Mouse (Mus musculus) forebrain, embryonic 14.5 days (tissue): ENCODE results near the gene Mpv17. TPM values are rescaled to one million over a fixed set of nuclear protein-coding genes. Genes with fewer than 3 reads are reported as not detected.

Source experiments
- ATAC-seq: fragments of 200-750 bp; cut with Nextera tagmentation; 2 replicates; pipeline ENCODE4 v1.8.0; 2017; ENCODE audit warnings: mild to moderate bottlenecking, moderate library complexity
- DNase-seq: peaks from one replicate; pipeline ENCODE4 v3.0.0-alpha.2; 2015; ENCODE audit warnings: low spot score
- H3K27ac ChIP-seq: fragments of 300-500 bp; sonication (generic); 2 replicates; pipeline ENCODE4 v1.5.1; 2014; ENCODE audit warnings: low read depth, mild to moderate bottlenecking, control low read depth, low read length, moderate library complexity
- H3K27me3 ChIP-seq: fragments of 300-500 bp; sonication (generic); replicated peaks from 2 replicates; pipeline ENCODE4 v1.6.1; 2014; ENCODE audit warnings: low read length, control low read depth, mixed read lengths; ENCODE audit not compliant: control insufficient read depth, insufficient read depth
- H3K36me3 ChIP-seq: fragments of 300-500 bp; sonication (generic); 2 replicates; pipeline ENCODE4 v1.6.1; 2014; ENCODE audit warnings: low read length, control low read depth; ENCODE audit not compliant: control insufficient read depth, insufficient read depth
- H3K4me1 ChIP-seq: fragments of 300-500 bp; sonication (generic); 2 replicates; pipeline ENCODE4 v1.6.1; 2014; ENCODE audit warnings: antibody characterized with exemption, low read length, control low read depth; ENCODE audit not compliant: control insufficient read depth, insufficient read depth
- H3K4me2 ChIP-seq: fragments of 300-500 bp; sonication (generic); 2 replicates; pipeline ENCODE4 v1.6.1; 2014; ENCODE audit warnings: mild to moderate bottlenecking, control low read depth, low read length
- H3K4me3 ChIP-seq: fragments of 300-500 bp; sonication (generic); 2 replicates; pipeline ENCODE4 v1.5.1; 2014; ENCODE audit warnings: low read depth, low read length, control low read depth
- H3K9ac ChIP-seq: fragments of 300-500 bp; sonication (generic); 2 replicates; pipeline ENCODE4 v1.6.1; 2014; ENCODE audit warnings: mild to moderate bottlenecking, low read length, control low read depth, moderate library complexity
- H3K9me3 ChIP-seq: fragments of 300-500 bp; sonication (generic); replicated peaks from 2 replicates; pipeline ENCODE4 v1.6.1; 2016; ENCODE audit warnings: low read length, control low read depth, mixed read lengths; ENCODE audit not compliant: control insufficient read depth
- WGBS: fragments of 180-500 bp; shearing (Covaris S2); extraction: QIAGEN DNeasy Blood & Tissue Kit; methylation state at CpG from one replicate; pipeline ENCODE4 v1.1.7; 2014; 5-methylcytosine and 5-hydroxymethylcytosine counted together
- polyA plus RNA-seq: library from polyadenylated mRNA; unstranded; fragments of >200 nt; fragmentation: Nextera tagmentation; extraction: Ambion mirVana; gene quantifications from 2 replicates; pipeline ENCODE4 v1.2.1, GENCODE M21; 2014

The Mpv17 gene
- polyA plus RNA-seq, 1 experiment from 2014 or later, result 36.6 TPM

GRCm38 (mm10) chr5:31164878-31165277, 10.8 kb upstream of the Mpv17 start:
- no peak overlapping the region for H3K9ac ChIP-seq
- no peaks in the 10 kb centered on the region for H3K4me1 ChIP-seq
- no peak overlapping the region for H3K4me3 ChIP-seq
- 94% methylated on average over 1 of the region's 1 CpGs for WGBS
- H3K36me3 ChIP-seq, result peaks cover 94% of the 10 kb centered on the region
- DNase-seq, result no peak
- H3K9me3 ChIP-seq, result no peaks in the 10 kb centered on the region
- no peak for ATAC-seq
- H3K27ac ChIP-seq, result no peak overlapping the region
- H3K4me2 ChIP-seq, result no peak overlapping the region
- no peaks in the 10 kb centered on the region for H3K27me3 ChIP-seq

DNA sequence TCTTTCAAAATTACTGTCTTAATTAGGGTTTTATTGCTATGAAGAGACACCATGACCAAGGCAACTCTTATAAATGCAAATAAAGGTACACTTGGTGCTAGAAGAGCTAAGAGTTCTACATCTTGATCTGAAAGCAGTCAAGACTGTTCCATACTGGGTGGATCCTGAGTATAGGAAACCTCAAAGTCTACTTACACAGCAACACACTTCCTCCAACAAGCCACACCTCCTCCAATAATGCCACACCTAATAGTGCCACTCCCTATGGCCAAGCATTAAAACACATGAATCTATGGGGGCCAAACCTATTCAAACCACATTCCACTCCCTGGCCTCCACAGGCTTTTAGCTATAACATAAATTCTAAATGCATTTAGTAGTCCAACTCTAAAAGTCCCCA, 8.4 kb upstream of the Mpv17 start:
- H3K27ac ChIP-seq, result no peak overlapping the region
- H3K9me3 ChIP-seq, result no peaks in the 10 kb centered on the region
- H3K9ac ChIP-seq, result no peak overlapping the region
- H3K27me3 ChIP-seq, result no peaks in the 10 kb centered on the region
- DNase-seq (no peak), ATAC-seq (no peak)
- H3K36me3 ChIP-seq, result peaks cover 94% of the 10 kb centered on the region
- no peak overlapping the region for H3K4me2 ChIP-seq
- H3K4me1 ChIP-seq, result no peaks in the 10 kb centered on the region
- no peak overlapping the region for H3K4me3 ChIP-seq

DNA sequence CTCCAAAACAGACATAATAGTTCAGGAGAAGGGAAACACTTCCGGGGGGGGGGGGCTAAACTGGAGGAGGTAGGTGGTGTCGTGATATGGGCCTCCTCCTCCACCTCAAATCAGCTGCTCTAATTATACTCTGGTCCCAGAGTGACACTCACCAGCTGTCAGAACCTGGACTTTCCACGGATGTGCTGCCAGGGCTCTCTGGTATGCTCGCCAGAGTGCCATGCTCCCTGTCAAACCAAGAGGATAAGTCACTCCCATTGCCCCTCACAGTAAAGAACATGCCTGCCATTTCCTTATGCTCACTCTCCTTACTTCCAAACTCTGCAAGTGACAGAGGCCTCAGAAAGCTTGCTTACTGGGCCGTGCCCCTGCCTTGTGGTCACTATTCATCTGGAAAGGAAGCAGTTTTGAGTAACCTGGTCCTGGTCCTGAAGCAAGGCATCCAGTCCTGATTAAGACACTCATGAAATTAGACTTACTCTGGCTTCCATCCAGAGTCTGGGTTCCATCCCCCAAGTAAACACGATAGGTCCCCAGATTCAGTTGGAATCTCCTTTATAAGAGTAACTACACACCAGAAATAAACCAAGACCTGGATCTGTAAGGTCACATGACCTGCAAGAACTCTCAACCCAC, 417 bp downstream of the Mpv17 start:
- H3K4me2 ChIP-seq, result peak overlapping the region; percentile 76
- ATAC-seq (peak; percentile 27; the same call in 1 of the 2 replicates), DNase-seq (no peak)
- H3K9me3 ChIP-seq, result no peaks in the 10 kb centered on the region
- H3K9ac ChIP-seq, result peak overlapping the region; percentile 58
- no peaks in the 10 kb centered on the region for H3K27me3 ChIP-seq
- H3K4me3 ChIP-seq, result peak overlapping the region; percentile 44
- WGBS, result 45% methylated on average over 6 of the region's 6 CpGs
- H3K4me1 ChIP-seq, result peaks cover 6% of the 10 kb centered on the region
- H3K27ac ChIP-seq, result no peak overlapping the region
- H3K36me3 ChIP-seq, result peaks cover 30% of the 10 kb centered on the region

GRCm38 (mm10) chr5:31151746-31152145, 2.3 kb downstream of the Mpv17 start:
- Histone ChIP-seq H3K4me3 (no peak overlapping the region), H3K4me1 (peaks cover 6% of the 10 kb centered on the region), H3K9ac (no peak overlapping the region), H3K27me3 (no peaks in the 10 kb centered on the region), H3K4me2 (no peak overlapping the region), H3K9me3 (no peaks in the 10 kb centered on the region), H3K36me3 (peaks cover 15% of the 10 kb centered on the region), H3K27ac (no peak overlapping the region)
- ATAC-seq, result no peak
- 92% methylated on average over 3 of the region's 3 CpGs for WGBS
- no peak for DNase-seq

DNA sequence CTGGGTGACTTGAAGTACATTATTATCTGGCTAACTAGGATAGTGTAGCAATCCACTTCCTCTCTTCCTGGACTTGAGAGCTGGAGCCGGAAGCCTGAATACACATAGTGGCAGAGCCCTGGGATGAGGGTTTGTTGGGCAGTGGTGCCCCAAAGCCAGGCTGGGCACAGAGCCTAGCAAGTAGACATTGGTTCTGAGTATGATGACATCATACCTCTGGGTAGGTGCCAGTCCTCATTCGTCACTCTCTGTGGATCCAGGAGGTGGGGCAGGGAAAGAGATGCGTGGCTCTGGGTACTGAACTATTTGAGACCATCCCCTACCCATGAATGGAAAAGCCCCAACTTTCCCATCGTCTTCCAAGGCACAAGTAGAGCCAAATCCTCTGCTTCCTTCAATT, 4.3 kb downstream of the Mpv17 start:
- Histone ChIP-seq H3K4me2 (no peak overlapping the region), H3K27me3 (no peaks in the 10 kb centered on the region), H3K36me3 (peaks cover 8% of the 10 kb centered on the region), H3K9me3 (no peaks in the 10 kb centered on the region), H3K9ac (no peak overlapping the region), H3K4me1 (peaks cover 6% of the 10 kb centered on the region), H3K4me3 (no peak overlapping the region), H3K27ac (no peak overlapping the region)
- ATAC-seq (no peak), DNase-seq (no peak)
- WGBS, result 70% methylated on average over 4 of the region's 4 CpGs

GRCm38 (mm10) chr5:31138968-31139425, 15.1 kb downstream of the Mpv17 start:
- Histone ChIP-seq H3K4me3 (no peak overlapping the region), H3K9me3 (no peaks in the 10 kb centered on the region), H3K4me1 (no peaks in the 10 kb centered on the region), H3K36me3 (peaks cover 9% of the 10 kb centered on the region), H3K27ac (no peak overlapping the region), H3K9ac (no peak overlapping the region), H3K4me2 (no peak overlapping the region), H3K27me3 (peaks cover 49% of the 10 kb centered on the region)
- ATAC-seq, result no peak
- DNase-seq, result no peak
- WGBS, result 9% methylated on average over 9 of the region's 9 CpGs

DNA sequence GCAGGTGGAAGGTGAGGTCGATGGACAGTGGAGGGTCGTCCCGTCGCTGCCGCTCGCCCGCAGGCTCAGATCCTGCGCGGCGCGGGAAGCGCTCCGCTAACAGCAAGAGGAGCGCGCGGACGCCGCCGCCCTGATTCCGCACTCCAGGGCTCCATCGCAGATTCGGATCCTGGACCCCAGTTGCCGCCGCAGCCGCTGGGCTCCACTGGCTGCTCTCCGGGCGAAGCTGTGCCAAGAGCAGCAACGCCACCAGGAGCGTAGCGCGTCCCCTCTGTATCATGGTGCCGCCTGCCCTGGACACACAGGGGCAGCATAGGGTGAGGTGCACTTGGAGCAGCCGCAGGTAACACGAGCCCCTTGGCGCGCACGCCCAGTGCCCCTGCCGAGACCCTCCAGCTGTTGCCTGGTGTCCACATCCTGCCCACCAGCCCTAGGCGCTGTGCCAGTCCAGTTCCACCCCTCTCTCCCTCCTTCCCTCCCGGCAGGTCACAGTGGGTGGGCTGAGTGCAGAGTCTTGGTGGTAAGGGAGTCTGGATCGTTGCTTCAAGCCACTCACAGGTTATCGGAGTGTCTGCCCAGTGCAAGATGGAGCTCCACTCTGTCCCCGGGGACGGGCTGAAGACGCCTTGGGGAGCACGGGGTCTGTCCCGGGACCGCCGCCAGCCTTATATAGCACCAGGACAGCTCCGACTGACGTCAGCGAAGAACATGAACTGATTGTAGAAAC, 15.6 kb downstream of the Mpv17 start, which contains the start of gene Ucn:
Gene Ucn, minus strand, starts transcription at position 589 of the 727 bp plus-strand sequence.
- ATAC-seq, result no peak
- H3K9me3 ChIP-seq, result no peaks in the 10 kb centered on the region
- peaks cover 49% of the 10 kb centered on the region for H3K27me3 ChIP-seq
- peak within 1 kb of the TSS; percentile 39 for H3K4me2 ChIP-seq
- peak within 1 kb of the TSS; percentile 15 for H3K4me3 ChIP-seq
- 1% methylated on average over 51 of the region's 52 CpGs for WGBS
- no peak within 1 kb of the TSS for H3K27ac ChIP-seq
- H3K9ac ChIP-seq, result no peak within 1 kb of the TSS; the same call in 1 of the 2 replicates
- DNase-seq, result peak; percentile 11
- no peaks in the 10 kb centered on the region for H3K4me1 ChIP-seq
- peaks cover 7% of the 10 kb centered on the region for H3K36me3 ChIP-seq

- Histone ChIP-seq H3K9ac (no peak overlapping the region), H3K27me3 (peaks cover 49% of the 10 kb centered on the region), H3K36me3 (peaks cover 7% of the 10 kb centered on the region), H3K27ac (no peak overlapping the region), H3K4me3 (peak overlapping the region; percentile 15; the same call in 1 of the 2 replicates), H3K4me2 (peak overlapping the region; percentile 39), H3K9me3 (no peaks in the 10 kb centered on the region), H3K4me1 (no peaks in the 10 kb centered on the region)
- no peak for ATAC-seq
- no peak for DNase-seq
- 1% methylated on average over 13 of the region's 13 CpGs for WGBS
Observed at GRCm38 (mm10) chr5:31137658-31138057, 16.4 kb downstream of the Mpv17 start.
